Mouse (Mus musculus) frontal cortex, postnatal 25 days (tissue): ENCODE data around the gene Rgs9bp.
"Not testable (repeated sequence)": the region's sequence is repeated elsewhere in the genome, so short reads cannot be mapped to it uniquely, and the experiment has no call there.

Experiments used
- DNase-seq, 2 experiments: peaks; one replicate each; pipeline ENCODE4 v3.0.0; 2022; ENCODE audit warnings: low spot score in 2 of 2

Gene Rgs9bp

GRCm38 (mm10) chr7:35530544-35530943, 54.8 kb downstream of the Rgs9bp start:
- not testable (repeated sequence) for DNase-seq

DNA sequence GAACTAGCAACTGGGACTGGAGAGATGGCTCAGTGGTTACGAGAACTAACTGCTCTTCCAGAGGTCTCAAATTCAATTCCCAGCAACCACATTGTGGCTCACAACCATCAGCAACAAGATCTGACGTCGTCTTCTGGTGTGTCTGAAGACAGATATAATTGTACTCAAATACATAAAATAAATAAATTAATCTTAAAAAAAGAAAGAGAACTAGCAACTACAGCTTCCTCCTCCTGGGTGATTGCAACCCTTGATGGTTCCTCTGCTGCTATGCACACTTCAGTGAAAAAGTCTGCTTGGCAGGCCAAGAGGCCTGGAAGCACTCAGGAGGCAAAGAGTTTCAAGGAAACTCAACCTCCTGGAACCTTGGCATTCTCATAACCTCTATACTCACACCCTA, 55.4 kb downstream of the Rgs9bp start:
- DNase-seq, result no peak
